Mouse (Mus musculus): ENCODE measurements around the gene Gm7792. TPM values are rescaled to one million over a fixed set of nuclear protein-coding genes. Genes with fewer than 3 reads are reported as not detected.

Gm7792 gene
- not detected for polyA plus RNA-seq (2014; fragmentation: Illumina TruSeq; extraction: RNeasy Lipid Tissue Mini Kit (QIAGEN cat#74804); ENCODE audit: low read depth, low replicate concordance)

DNA sequence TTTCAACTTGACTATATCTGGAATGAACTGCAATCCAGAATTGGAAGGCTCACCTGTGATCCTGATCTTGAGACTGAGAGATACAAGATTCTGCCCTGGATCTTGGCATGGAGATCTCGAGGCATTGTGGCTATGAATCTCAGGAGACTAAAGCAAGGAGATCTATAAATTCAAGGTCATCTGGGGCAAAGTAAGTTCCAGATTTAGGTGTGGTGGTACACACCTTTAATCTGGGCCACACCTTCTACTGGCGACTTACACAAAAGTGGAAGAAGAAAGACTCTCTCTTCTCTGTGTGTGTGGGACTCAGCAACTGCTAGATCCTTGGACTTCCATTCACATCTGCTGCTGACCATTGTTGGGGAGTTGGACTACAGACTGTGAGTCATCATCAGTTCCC lies at the start of gene Gm7792:
Gene Gm7792 (plus strand): TSS at position 301 of the 400 bp plus-strand sequence.

Other genes with a start within 250 kb of the Gm7792 start
- not detected for gene C87414, start 172.2 kb upstream of the Gm7792 start, polyA plus RNA-seq (2014; fragmentation: Illumina TruSeq; extraction: RNeasy Lipid Tissue Mini Kit (QIAGEN cat#74804); ENCODE audit: low read depth, low replicate concordance)
- not detected for gene Gm16429, start 85.3 kb downstream of the Gm7792 start, polyA plus RNA-seq (2014; fragmentation: Illumina TruSeq; extraction: RNeasy Lipid Tissue Mini Kit (QIAGEN cat#74804); ENCODE audit: low read depth, low replicate concordance)
- not detected for gene BC061212, start 226.8 kb downstream of the Gm7792 start, polyA plus RNA-seq (2014; fragmentation: Illumina TruSeq; extraction: RNeasy Lipid Tissue Mini Kit (QIAGEN cat#74804); ENCODE audit: low read depth, low replicate concordance)
- gene Gm6351, start 232.6 kb downstream of the Gm7792 start, polyA plus RNA-seq (2014; fragmentation: Illumina TruSeq; extraction: RNeasy Lipid Tissue Mini Kit (QIAGEN cat#74804); ENCODE audit: low read depth, low replicate concordance), result not detected